Mouse (Mus musculus) E14TG2a.4 (cell line): ENCODE data around the gene Gm6871.

ENCODE experiments used
- CTCF ChIP-seq: conservative IDR thresholded peaks from 2 replicates; pipeline ENCODE4 v1.5.1; 2014; ENCODE audit warnings: low read length
- POU5F1 ChIP-seq: IDR thresholded peaks from 2 replicates; pipeline ENCODE4 v1.6.1; 2014; ENCODE audit warnings: low read length, borderline replicate concordance

DNA sequence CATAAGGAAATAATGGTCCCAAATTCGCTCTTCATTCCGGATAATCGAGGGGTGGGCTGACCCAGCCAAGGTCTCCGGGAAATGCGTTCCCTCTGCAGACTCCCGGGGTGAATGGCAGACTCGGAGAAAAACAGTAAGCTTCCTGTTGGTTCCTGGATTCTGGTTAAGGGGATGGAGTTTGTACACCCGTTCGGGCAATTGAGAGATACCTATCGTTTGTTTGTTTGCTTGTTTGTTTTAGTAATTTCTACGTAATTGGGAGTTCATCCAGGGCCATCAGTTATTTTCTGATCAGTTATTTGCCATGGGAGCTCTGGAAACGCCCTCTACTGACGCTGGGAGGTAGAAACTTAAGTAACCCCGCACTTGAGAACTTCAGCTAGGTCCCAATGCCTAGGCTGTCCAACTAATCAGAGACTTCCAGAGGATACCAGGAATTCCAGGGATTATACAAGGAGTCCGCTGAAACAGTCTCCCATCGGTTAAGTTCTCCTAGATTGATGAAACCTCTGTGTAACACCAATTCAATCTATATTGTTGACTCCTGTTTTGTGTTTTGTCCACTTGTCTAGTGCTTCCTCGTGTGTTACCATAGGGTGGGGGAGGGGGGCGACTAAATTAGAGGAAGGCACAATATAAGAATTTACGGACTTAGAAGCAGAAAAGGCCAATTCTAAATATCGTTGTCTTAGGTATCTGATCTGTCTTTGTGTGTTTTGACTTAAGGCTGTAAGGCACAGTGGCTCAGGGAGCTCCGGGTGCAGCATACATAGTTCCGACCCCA lies 73.1 kb downstream of the Gm6871 start:
- peak; percentile 18 for TF ChIP-seq CTCF
- TF ChIP-seq POU5F1: no peak
